Mouse (Mus musculus) embryonic facial prominence, embryonic 10.5 days (tissue): ENCODE measurements around the gene B020031M17Rik. TPM values are rescaled to one million over a fixed set of nuclear protein-coding genes. Genes with fewer than 3 reads are reported as not detected.
"Not testable (repeated sequence)": the region's sequence is repeated elsewhere in the genome, so short reads cannot be mapped to it uniquely, and the experiment has no call there.

Experiments
- DNase-seq: peaks from one replicate; pipeline ENCODE4 v3.0.0-alpha.2; 2017; ENCODE audit warnings: low spot score
- H3K27ac ChIP-seq: fragments of 300-500 bp; sonication (generic); replicated peaks from 2 replicates; pipeline ENCODE4 v1.5.1; 2016; ENCODE audit warnings: mild to moderate bottlenecking
- H3K27me3 ChIP-seq: fragments of 300-500 bp; sonication (generic); replicated peaks from 2 replicates; pipeline ENCODE4 v1.6.1; 2016; ENCODE audit warnings: low read depth, mild to moderate bottlenecking; ENCODE audit not compliant: poor library complexity, severe bottlenecking
- H3K36me3 ChIP-seq: fragments of 300-500 bp; sonication (generic); replicated peaks from 2 replicates; pipeline ENCODE4 v1.6.1; 2016; ENCODE audit warnings: mild to moderate bottlenecking, moderate library complexity
- H3K4me1 ChIP-seq: fragments of 300-500 bp; sonication (generic); 2 replicates; pipeline ENCODE4 v1.6.1; 2016
- H3K4me3 ChIP-seq: fragments of 300-500 bp; sonication (generic); 2 replicates; pipeline ENCODE4 v1.5.1; 2016; ENCODE audit warnings: mild to moderate bottlenecking, moderate library complexity
- H3K9me3 ChIP-seq: fragments of 300-500 bp; sonication (generic); 2 replicates; pipeline ENCODE4 v1.6.1; 2016; ENCODE audit warnings: mild to moderate bottlenecking
- WGBS: fragments of 180-500 bp; shearing (Covaris S2); methylation state at CpG from one replicate; pipeline ENCODE4 v1.1.7; 2016; 5-methylcytosine and 5-hydroxymethylcytosine counted together
- polyA plus RNA-seq: library from polyadenylated mRNA; unstranded; fragments of >200 nt; fragmentation: Nextera tagmentation; extraction: Ambion mirVana; gene quantifications from 2 replicates; pipeline ENCODE4 v1.2.1, GENCODE M21; 2016

Gene B020031M17Rik
- polyA plus RNA-seq, 1 experiment from 2014 or later, result not detected

- not testable (repeated sequence) for H3K27me3 ChIP-seq, H3K4me1 ChIP-seq, DNase-seq, H3K27ac ChIP-seq, H3K36me3 ChIP-seq, H3K9me3 ChIP-seq, H3K4me3 ChIP-seq
- whole genome bisulfite sequencing, result 80% methylated on average over 3 of the region's 3 CpGs
Observed at GRCm38 (mm10) chr13:119924597-119925340, 25.8 kb downstream of the B020031M17Rik start.

- not testable (repeated sequence) for H3K36me3 ChIP-seq, H3K27me3 ChIP-seq, DNase-seq, H3K9me3 ChIP-seq, H3K4me1 ChIP-seq, H3K4me3 ChIP-seq, H3K27ac ChIP-seq
- WGBS, result 82% methylated on average over 4 of the region's 5 CpGs
Observed at GRCm38 (mm10) chr13:119916966-119917722, 33.5 kb downstream of the B020031M17Rik start.

GRCm38 (mm10) chr13:119916449-119916848, 34.2 kb downstream of the B020031M17Rik start:
- 66% methylated on average over 2 of the region's 2 CpGs for WGBS
- H3K4me1 ChIP-seq, H3K36me3 ChIP-seq: not testable (repeated sequence)

More at GRCm38 (mm10) chr13:119916449-119916848, 34.2 kb downstream of the B020031M17Rik start:
- H3K27ac ChIP-seq, DNase-seq, H3K4me3 ChIP-seq, H3K27me3 ChIP-seq, H3K9me3 ChIP-seq: not testable (repeated sequence)

Other genes starting within 250 kb of the B020031M17Rik start
- 1.2 and 1.7 TPM in 2 replicates for gene Nim1k, start 194.9 kb downstream of the B020031M17Rik start, polyA plus RNA-seq
- gene Zfp131, start 159.9 kb downstream of the B020031M17Rik start, polyA plus RNA-seq, result 40.8 and 45.1 TPM in 2 replicates
- not detected in 2 replicates for gene AF067063, start 120.6 kb downstream of the B020031M17Rik start, polyA plus RNA-seq
- gene D13Ertd608e, start 114.8 kb downstream of the B020031M17Rik start, polyA plus RNA-seq, result not detected in 2 replicates
- gene Tcstv1, start 56.0 kb downstream of the B020031M17Rik start, polyA plus RNA-seq, result not detected in 2 replicates
- not detected in 2 replicates for gene Gm21761, start 21.5 kb downstream of the B020031M17Rik start, polyA plus RNA-seq
- gene Gm36079, start 76.2 kb upstream of the B020031M17Rik start, polyA plus RNA-seq, result not detected in 2 replicates
- not detected in 2 replicates for gene Gm21188, start 101.4 kb upstream of the B020031M17Rik start, polyA plus RNA-seq
- not detected in 2 replicates for gene Gm20767, start 189.4 kb upstream of the B020031M17Rik start, polyA plus RNA-seq
- not detected in 2 replicates for gene Gm21818, start 221.6 kb upstream of the B020031M17Rik start, polyA plus RNA-seq